26 mouse cellular contexts compared by ENCODE assay signal in genomic region chr19:41916853-41917252, GRCm38 (mm10). TPM values are rescaled to one million over a fixed set of nuclear protein-coding genes. Genes with fewer than 3 reads are reported as not detected.
DNase-seq lines count a peak whose midpoint lies in the region; ATAC-seq and TF ChIP-seq lines count a peak whose summit lies in the region.
"Had no signal": no experiment of that assay in that cellular context is flagged by ENCODE, and none has a peak within 500 bp of the region (broad histone marks: within the 10 kb centered on the region; RNA-seq: fewer than 3 reads in every experiment).

No protein-coding gene starts in this region.

- no peak overlapping the region for H3K4me2 ChIP-seq in liver, postnatal 0 days (ENCODE audit: low read depth, low read length)
- H3K4me2 ChIP-seq in liver, embryonic 12.5 days, result no peak overlapping the region
- H3K4me2 ChIP-seq in kidney, embryonic 16.5 days (replicated peaks; ENCODE audit: low read depth, low read length), result no peak overlapping the region
- H3K4me2 ChIP-seq: hindbrain, embryonic 13.5 days; liver, embryonic 11.5 days; lung, embryonic 14.5 days; midbrain, embryonic 13.5 days; neural tube, embryonic 15.5 days had no signal

- no peak overlapping the region for H3K4me3 ChIP-seq in liver, postnatal 0 days (ENCODE audit: low read depth, low read length)
- no peak overlapping the region for H3K4me3 ChIP-seq in liver, embryonic 12.5 days
- peak overlapping the region; percentile 74 for H3K4me3 ChIP-seq in megakaryocyte, embryonic 14.5 days (replicated peaks)
- H3K4me3 ChIP-seq in kidney, embryonic 16.5 days (ENCODE audit: low read length), result no peak overlapping the region
- H3K4me3 ChIP-seq: heart, adult 2 months; hindbrain, embryonic 13.5 days; layer of hippocampus, adult 2 months; midbrain, embryonic 13.5 days; neural tube, embryonic 15.5 days had no signal

- peaks cover 50% of the 10 kb centered on the region for H3K36me3 ChIP-seq in liver, postnatal 0 days (replicated peaks; ENCODE audit: insufficient read depth, low read length)
- peaks cover 73% of the 10 kb centered on the region for H3K36me3 ChIP-seq in liver, embryonic 12.5 days
- peaks cover 67% of the 10 kb centered on the region for H3K36me3 ChIP-seq in megakaryocyte, embryonic 14.5 days (replicated peaks; ENCODE audit: low read length)
- peaks cover 46% of the 10 kb centered on the region for H3K36me3 ChIP-seq in kidney, embryonic 16.5 days (ENCODE audit: insufficient read depth, low read length)

- 66% methylated on average over 4 of the region's 4 CpGs for WGBS in liver, postnatal 0 days (ENCODE audit: insufficient replicate concordance)
- WGBS in liver, embryonic 12.5 days (ENCODE audit: insufficient replicate concordance), result 77% methylated on average over 4 of the region's 4 CpGs
- 90% methylated on average over 4 of the region's 4 CpGs for WGBS in kidney, embryonic 16.5 days

- no peaks in the 10 kb centered on the region for H3K9me3 ChIP-seq in liver, postnatal 0 days (ENCODE audit: low read length)
- H3K9me3 ChIP-seq in liver, embryonic 12.5 days (replicated peaks), result no peaks in the 10 kb centered on the region
- no peaks in the 10 kb centered on the region for H3K9me3 ChIP-seq in megakaryocyte, embryonic 14.5 days
- H3K9me3 ChIP-seq in kidney, embryonic 16.5 days (ENCODE audit: low read length), result no peaks in the 10 kb centered on the region
- H3K9me3 ChIP-seq: hindbrain, embryonic 13.5 days; midbrain, embryonic 13.5 days; neural tube, embryonic 15.5 days had no signal

- no peak for TF ChIP-seq CTCF in liver, postnatal 0 days (IDR thresholded peaks at IDR 0.05; ENCODE audit: low read depth)

- ATAC-seq in liver, postnatal 0 days, result no peak; the same call in 1 of the 2 replicates
- no peak for ATAC-seq in liver, embryonic 12.5 days
- ATAC-seq in common myeloid progenitor, adult 5-6 weeks (replicated peaks; ENCODE audit: low read depth, poor library complexity, severe bottlenecking), result peak; percentile 46
- ATAC-seq in neutrophil, adult 5-6 weeks (ENCODE audit: extremely low read depth, insufficient number of reproducible peaks, low FRiP score, poor library complexity, severe bottlenecking), result peak; percentile 66
- ATAC-seq in kidney, embryonic 16.5 days (ENCODE audit: low FRiP score, low TSS enrichment), result no peak
- ATAC-seq: forebrain, embryonic 16.5 days; midbrain, embryonic 13.5 days had no signal

- peaks cover 28% of the 10 kb centered on the region for H3K4me1 ChIP-seq in liver, postnatal 0 days (ENCODE audit: insufficient read depth)
- peaks cover 33% of the 10 kb centered on the region for H3K4me1 ChIP-seq in liver, embryonic 12.5 days
- H3K4me1 ChIP-seq in megakaryocyte, embryonic 14.5 days, result peaks cover 66% of the 10 kb centered on the region
- H3K4me1 ChIP-seq in kidney, embryonic 16.5 days (ENCODE audit: insufficient read depth, low read length), result peaks cover 19% of the 10 kb centered on the region

- peak; percentile 31 for DNase-seq in liver, postnatal 0 days
- no peak for DNase-seq in gastrocnemius, adult 18-20 months (ENCODE audit: low spot score)
- DNase-seq in layer of hippocampus, adult 8-10 months (ENCODE audit: low spot score in 2 of 2), result no peak
- DNase-seq: cerebellum, adult 18-20 months; cerebellum, postnatal 25 days; gastrocnemius, postnatal 25 days; heart, adult 2 months; heart, postnatal 36 days; kidney, adult 9 months; kidney, postnatal 25 days; layer of hippocampus, postnatal 36 days; lung, embryonic 14.5 days; lung, postnatal 4 days; right cerebral cortex, postnatal 25 days; spleen, adult 18-20 months had no signal

- H3K27ac ChIP-seq in liver, postnatal 0 days (ENCODE audit: low read depth), result 0 out of 2 replicates have a peak overlapping the region, but pooled peaks have one; percentile 29
- no peak overlapping the region for H3K27ac ChIP-seq in liver, embryonic 12.5 days
- H3K27ac ChIP-seq in kidney, embryonic 16.5 days (ENCODE audit: low read length), result no peak overlapping the region
- H3K27ac ChIP-seq: heart, adult 2 months; hindbrain, embryonic 13.5 days; layer of hippocampus, adult 2 months; midbrain, embryonic 13.5 days; neural tube, embryonic 15.5 days had no signal

- no peak overlapping the region for H3K9ac ChIP-seq in liver, postnatal 0 days (replicated peaks)
- no peak overlapping the region for H3K9ac ChIP-seq in liver, embryonic 12.5 days
- H3K9ac ChIP-seq in kidney, embryonic 16.5 days (replicated peaks; ENCODE audit: low read length), result no peak overlapping the region
- H3K9ac ChIP-seq: hindbrain, embryonic 13.5 days; lung, embryonic 14.5 days; midbrain, embryonic 13.5 days; neural tube, embryonic 15.5 days had no signal

- no peak for TF ChIP-seq EP300 in liver, postnatal 0 days (IDR thresholded peaks at IDR 0.05; ENCODE audit: low read depth)

- H3K27me3 ChIP-seq in liver, postnatal 0 days (ENCODE audit: insufficient read depth, low read length), result no peaks in the 10 kb centered on the region
- no peaks in the 10 kb centered on the region for H3K27me3 ChIP-seq in liver, embryonic 12.5 days (replicated peaks)
- no peaks in the 10 kb centered on the region for H3K27me3 ChIP-seq in megakaryocyte, embryonic 14.5 days (replicated peaks)
- H3K27me3 ChIP-seq in kidney, embryonic 16.5 days (ENCODE audit: insufficient read depth, low read length), result no peaks in the 10 kb centered on the region
- H3K27me3 ChIP-seq: hindbrain, embryonic 13.5 days; midbrain, embryonic 13.5 days; neural tube, embryonic 15.5 days had no signal

RNA-seq across cellular contexts. Expression of gene Pgam1, which starts 5.1 kb away (rescaled TPM):
- 153 and 183 TPM in 2 replicates for polyA plus RNA-seq in liver, postnatal 0 days (2015; fragmentation: Nextera tagmentation; extraction: Ambion mirVana)
- polyA plus RNA-seq in liver, embryonic 12.5 days (2016; fragmentation: Nextera tagmentation; extraction: Ambion mirVana), result 355 and 377 TPM in 2 replicates
- 206 and 215 TPM in 2 replicates for total RNA-seq in common myeloid progenitor, adult 5-6 weeks (2017)
- polyA plus RNA-seq in megakaryocyte, embryonic 14.5 days (2012; ENCODE audit: insufficient read depth, low replicate concordance), result 654 and 1,266 TPM in 2 replicates
- 96.7 and 104 TPM in 2 replicates for total RNA-seq in neutrophil, adult 5-6 weeks (2017)
- total RNA-seq in gastrocnemius, adult 18-20 months (2021), result 10 to 100 TPM; 15.0 to 26.3 TPM
- polyA plus RNA-seq in kidney, embryonic 16.5 days (2015; fragmentation: Nextera tagmentation; extraction: Ambion mirVana), result 823 and 859 TPM in 2 replicates
- total RNA-seq in layer of hippocampus, adult 8-10 months (2022), result 100 to 1,000 TPM; 520 to 573 (median 534) TPM

RNA-seq across cellular contexts. Expression of gene Exosc1, which starts 16.4 kb away (rescaled TPM):
- polyA plus RNA-seq in liver, postnatal 0 days (2015; fragmentation: Nextera tagmentation; extraction: Ambion mirVana), result 31.3 and 34.5 TPM in 2 replicates
- polyA plus RNA-seq in liver, embryonic 12.5 days (2016; fragmentation: Nextera tagmentation; extraction: Ambion mirVana), result 72.7 and 75.0 TPM in 2 replicates
- total RNA-seq in common myeloid progenitor, adult 5-6 weeks (2017), result 77.8 and 81.5 TPM in 2 replicates
- polyA plus RNA-seq in megakaryocyte, embryonic 14.5 days (2012; ENCODE audit: insufficient read depth, low replicate concordance), result 5.4 and 13.5 TPM in 2 replicates
- 22.2 and 27.3 TPM in 2 replicates for total RNA-seq in neutrophil, adult 5-6 weeks (2017)
- 10 to 100 TPM; 19.9 to 20.1 TPM for total RNA-seq in gastrocnemius, adult 18-20 months (2021)
- polyA plus RNA-seq in kidney, embryonic 16.5 days (2015; fragmentation: Nextera tagmentation; extraction: Ambion mirVana), result 74.0 and 78.8 TPM in 2 replicates
- total RNA-seq in layer of hippocampus, adult 8-10 months (2022), result 10 to 100 TPM; 25.5 to 34.9 (median 29.1) TPM

RNA-seq across cellular contexts. Expression of gene Zdhhc16, which starts 16.4 kb away (rescaled TPM):
- 22.6 and 24.9 TPM in 2 replicates for polyA plus RNA-seq in liver, postnatal 0 days (2015; fragmentation: Nextera tagmentation; extraction: Ambion mirVana)
- 47.3 and 48.1 TPM in 2 replicates for polyA plus RNA-seq in liver, embryonic 12.5 days (2016; fragmentation: Nextera tagmentation; extraction: Ambion mirVana)
- 21.9 and 41.6 TPM in 2 replicates for total RNA-seq in common myeloid progenitor, adult 5-6 weeks (2017)
- polyA plus RNA-seq in megakaryocyte, embryonic 14.5 days (2012; ENCODE audit: insufficient read depth, low replicate concordance), result 18.8 and 25.3 TPM in 2 replicates
- 21.6 and 24.9 TPM in 2 replicates for total RNA-seq in neutrophil, adult 5-6 weeks (2017)
- 10 to 100 TPM; 17.4 to 20.2 TPM for total RNA-seq in gastrocnemius, adult 18-20 months (2021)
- 89.1 and 94.4 TPM in 2 replicates for polyA plus RNA-seq in kidney, embryonic 16.5 days (2015; fragmentation: Nextera tagmentation; extraction: Ambion mirVana)
- total RNA-seq in layer of hippocampus, adult 8-10 months (2022), result 10 to 100 TPM; 43.5 to 47.4 (median 44.0) TPM

RNA-seq across cellular contexts. Expression of gene Rrp12, which starts 20.9 kb away (rescaled TPM):
- 4.1 and 4.3 TPM in 2 replicates for polyA plus RNA-seq in liver, postnatal 0 days (2015; fragmentation: Nextera tagmentation; extraction: Ambion mirVana)
- polyA plus RNA-seq in liver, embryonic 12.5 days (2016; fragmentation: Nextera tagmentation; extraction: Ambion mirVana), result 25.0 and 26.7 TPM in 2 replicates
- total RNA-seq in common myeloid progenitor, adult 5-6 weeks (2017), result 20.5 and 23.3 TPM in 2 replicates
- 8.9 and 14.4 TPM in 2 replicates for polyA plus RNA-seq in megakaryocyte, embryonic 14.5 days (2012; ENCODE audit: insufficient read depth, low replicate concordance)
- total RNA-seq in neutrophil, adult 5-6 weeks (2017), result 6.6 and 7.4 TPM in 2 replicates
- total RNA-seq in gastrocnemius, adult 18-20 months (2021), result 10 to 100 TPM; 31.0 to 31.2 TPM
- 16.9 and 18.8 TPM in 2 replicates for polyA plus RNA-seq in kidney, embryonic 16.5 days (2015; fragmentation: Nextera tagmentation; extraction: Ambion mirVana)
- total RNA-seq in layer of hippocampus, adult 8-10 months (2022), result 10 to 100 TPM; 33.0 to 34.6 (median 33.5) TPM

Comparison
In these comparisons a context has a peak if more than half of its experiments do, and no peak if none do; other contexts are left out.
1. ATAC-seq: peak in common myeloid progenitor, adult 5-6 weeks (single experiment) and neutrophil, adult 5-6 weeks (single experiment); none in liver, postnatal 0 days (single experiment), liver, embryonic 12.5 days (single experiment) and kidney, embryonic 16.5 days (single experiment).